Mouse (Mus musculus) CH12.LX (cell line): Measurements from ENCODE around the gene Retreg3. TPM values are rescaled to one million over a fixed set of nuclear protein-coding genes. Genes with fewer than 3 reads are reported as not detected.

ENCODE experiments used
- DNase-seq: peaks from one replicate; pipeline ENCODE4 v3.0.0-alpha.2; 2013; ENCODE audit errors: extremely low read depth
- H3K27ac ChIP-seq: 2 replicates; pipeline ENCODE4 v1.5.1; 2012; ENCODE audit warnings: low read depth, mild to moderate bottlenecking, control low read depth, moderate library complexity; ENCODE audit not compliant: insufficient read depth
- H3K27me3 ChIP-seq: replicated peaks from 2 replicates; pipeline ENCODE3; 2012; ENCODE audit warnings: inconsistent platforms
- H3K36me3 ChIP-seq, 2 experiments: replicated peaks in 1 of 2; 2 replicates each; pipeline versions ENCODE3 to v1.6.1; 2012; ENCODE audit warnings: inconsistent platforms in 1 of 2, low read length in 1 of 2, mild to moderate bottlenecking in 1 of 2, mixed read lengths in 1 of 2, moderate library complexity in 1 of 2; ENCODE audit not compliant: control insufficient read depth in 1 of 2, insufficient read depth in 1 of 2
- H3K4me1 ChIP-seq, 2 experiments: 2 replicates each; pipeline ENCODE4 v1.6.1; 2012; ENCODE audit warnings: inconsistent platforms in 1 of 2, moderate library complexity in 1 of 2; ENCODE audit not compliant: insufficient read depth in 2 of 2, control insufficient read depth in 1 of 2
- H3K4me2 ChIP-seq: 2 replicates; pipeline ENCODE4 v1.6.1; 2012; ENCODE audit warnings: low read depth, mild to moderate bottlenecking, control low read depth; ENCODE audit not compliant: poor library complexity, insufficient read depth, severe bottlenecking
- H3K4me3 ChIP-seq, 3 experiments: fragments of 150-350 bp in 1 of 3; sonication (generic) in 1 of 3; replicated peaks in 1 of 3; 2 replicates each; pipeline versions ENCODE3 to v1.5.1; 2011 to 2012; ENCODE audit warnings: low read depth in 2 of 3, low read length in 2 of 3, mild to moderate bottlenecking in 2 of 3, moderate library complexity in 2 of 3, control low read depth in 1 of 3, improper control_type of control experiment in 1 of 3, inconsistent platforms in 1 of 3, mixed read lengths in 1 of 3; ENCODE audit not compliant: poor library complexity in 1 of 3
- H3K79me2 ChIP-seq: replicated peaks from 2 replicates; pipeline ENCODE4 v1.6.1; 2012; ENCODE audit warnings: mild to moderate bottlenecking, moderate library complexity; ENCODE audit not compliant: control insufficient read depth, poor library complexity, insufficient read depth, severe bottlenecking; ENCODE audit errors: extremely low read depth
- H3K9ac ChIP-seq: 2 replicates; pipeline ENCODE4 v1.6.1; 2012; ENCODE audit warnings: low read depth, mild to moderate bottlenecking, control low read depth, moderate library complexity; ENCODE audit not compliant: insufficient read depth
- H3K9me3 ChIP-seq: replicated peaks from 2 replicates; pipeline ENCODE3; 2012; ENCODE audit warnings: low read length, inconsistent platforms, mixed read lengths
- BHLHE40 ChIP-seq: IDR thresholded peaks from 2 replicates; pipeline ENCODE4 v1.6.1; 2011; ENCODE audit warnings: mild to moderate bottlenecking, low read depth, low read length, improper control_type of control experiment
- CHD1 ChIP-seq: IDR thresholded peaks from 2 replicates; pipeline ENCODE4 v1.6.1; 2012; ENCODE audit warnings: low read depth, low read length, improper control_type of control experiment, inconsistent platforms
- CHD2 ChIP-seq: IDR thresholded peaks from 2 replicates; pipeline ENCODE4 v1.6.1; 2011; ENCODE audit warnings: low read length, improper control_type of control experiment
- CTCF ChIP-seq, 2 experiments: IDR thresholded peaks in 1 of 2; conservative IDR thresholded peaks in 1 of 2; 2 replicates each; pipeline ENCODE4 v1.5.1; 2011 to 2012; ENCODE audit warnings: low read depth in 2 of 2, low read length in 2 of 2, improper control_type of control experiment in 1 of 2, inconsistent platforms in 1 of 2, mild to moderate bottlenecking in 1 of 2, moderate library complexity in 1 of 2
- E2F4 ChIP-seq: IDR thresholded peaks from 2 replicates; pipeline ENCODE4 v1.6.1; 2011; ENCODE audit warnings: low read depth, low read length, improper control_type of control experiment; ENCODE audit not compliant: insufficient replicate concordance
- ELF1 ChIP-seq: IDR thresholded peaks from 2 replicates; pipeline ENCODE4 v1.6.1; 2014; ENCODE audit warnings: low read depth, mild to moderate bottlenecking, inconsistent platforms, low read length, improper control_type of control experiment
- EP300 ChIP-seq: IDR thresholded peaks from 2 replicates; pipeline ENCODE4 v1.6.1; 2011; ENCODE audit warnings: low read length, improper control_type of control experiment
- ETS1 ChIP-seq: conservative IDR thresholded peaks from 2 replicates; pipeline ENCODE4 v1.6.1; 2012; ENCODE audit warnings: low read depth, mild to moderate bottlenecking, inconsistent platforms, low read length, improper control_type of control experiment, moderate library complexity
- GABPA ChIP-seq: IDR thresholded peaks from 2 replicates; pipeline ENCODE4 v1.6.1; 2012; ENCODE audit warnings: low read depth, low read length, improper control_type of control experiment, inconsistent platforms; ENCODE audit not compliant: insufficient replicate concordance
- HCFC1 ChIP-seq: IDR thresholded peaks from 2 replicates; pipeline ENCODE4 v1.6.1; 2012; ENCODE audit warnings: low read depth, mild to moderate bottlenecking, inconsistent platforms, low read length, improper control_type of control experiment
- IRF4 ChIP-seq: IDR thresholded peaks from 2 replicates; pipeline ENCODE4 v1.6.1; 2014; ENCODE audit warnings: low read depth, mild to moderate bottlenecking, inconsistent platforms, low read length, improper control_type of control experiment
- JUN ChIP-seq: IDR thresholded peaks from 2 replicates; pipeline ENCODE4 v1.6.1; 2011; ENCODE audit warnings: low read depth, mild to moderate bottlenecking, low read length, improper control_type of control experiment, moderate library complexity; ENCODE audit not compliant: insufficient read depth
- JUND ChIP-seq: conservative IDR thresholded peaks from 2 replicates; pipeline ENCODE4 v1.6.1; 2011; ENCODE audit warnings: low read depth, low read length, improper control_type of control experiment
- KAT2A ChIP-seq: IDR thresholded peaks from 2 replicates; pipeline ENCODE4 v1.6.1; 2012; ENCODE audit warnings: low read length, improper control_type of control experiment, inconsistent platforms; ENCODE audit not compliant: insufficient replicate concordance
- MAFK ChIP-seq: IDR thresholded peaks from 2 replicates; pipeline ENCODE4 v1.6.1; 2011; ENCODE audit warnings: low read length, improper control_type of control experiment; ENCODE audit not compliant: insufficient replicate concordance
- MAX ChIP-seq: IDR thresholded peaks from 2 replicates; pipeline ENCODE4 v1.6.1; 2011; ENCODE audit warnings: low read length, improper control_type of control experiment
- MAZ ChIP-seq: IDR thresholded peaks from 2 replicates; pipeline ENCODE4 v1.6.1; 2012; ENCODE audit warnings: low read depth, mild to moderate bottlenecking, inconsistent platforms, low read length, improper control_type of control experiment, moderate library complexity
- MEF2A ChIP-seq: IDR thresholded peaks from 2 replicates; pipeline ENCODE4 v1.6.1; 2014; ENCODE audit warnings: low read depth, mild to moderate bottlenecking, inconsistent platforms, low read length, improper control_type of control experiment, borderline replicate concordance
- MXI1 ChIP-seq: IDR thresholded peaks from 2 replicates; pipeline ENCODE4 v1.6.1; 2011; ENCODE audit warnings: mild to moderate bottlenecking, low read depth, low read length, improper control_type of control experiment
- MYC ChIP-seq: IDR thresholded peaks from 2 replicates; pipeline ENCODE4 v1.6.1; 2011; ENCODE audit warnings: low read depth, mild to moderate bottlenecking, improper control_type of control experiment, low read length
- NELFE ChIP-seq: IDR thresholded peaks from 2 replicates; pipeline ENCODE4 v1.6.1; 2011; ENCODE audit warnings: low read depth, low read length, improper control_type of control experiment
- NRF1 ChIP-seq: IDR thresholded peaks from 2 replicates; pipeline ENCODE4 v1.6.1; 2014; ENCODE audit warnings: low read depth, mild to moderate bottlenecking, inconsistent platforms, low read length, improper control_type of control experiment, moderate library complexity
- PAX5 ChIP-seq: IDR thresholded peaks from 2 replicates; pipeline ENCODE4 v1.6.1; 2012; ENCODE audit warnings: low read length, inconsistent platforms, mixed read lengths
- POLR2A ChIP-seq: IDR thresholded peaks from 2 replicates; pipeline ENCODE4 v1.6.1; 2011; ENCODE audit warnings: low read depth, mild to moderate bottlenecking, improper control_type of control experiment, low read length
- POLR2AphosphoS2 ChIP-seq: IDR thresholded peaks from 2 replicates; pipeline ENCODE4 v1.6.1; 2011; ENCODE audit warnings: low read depth, low read length, improper control_type of control experiment
- RAD21 ChIP-seq: IDR thresholded peaks from 2 replicates; pipeline ENCODE4 v1.6.1; 2011; ENCODE audit warnings: low read depth, mild to moderate bottlenecking, low read length, improper control_type of control experiment, moderate library complexity
- RCOR1 ChIP-seq: conservative IDR thresholded peaks from 2 replicates; pipeline ENCODE4 v1.6.1; 2012; ENCODE audit warnings: low read depth, mild to moderate bottlenecking, inconsistent platforms, low read length, improper control_type of control experiment
- SIN3A ChIP-seq: IDR thresholded peaks from 2 replicates; pipeline ENCODE4 v1.6.1; 2012; ENCODE audit warnings: low read length, improper control_type of control experiment, inconsistent platforms
- SMC3 ChIP-seq: IDR thresholded peaks from 2 replicates; pipeline ENCODE4 v1.6.1; 2011; ENCODE audit warnings: low read depth, low read length, improper control_type of control experiment
- TBP ChIP-seq: conservative IDR thresholded peaks from 2 replicates; pipeline ENCODE4 v1.6.1; 2011; ENCODE audit warnings: low read depth, low read length, improper control_type of control experiment
- TCF12 ChIP-seq: IDR thresholded peaks from 2 replicates; pipeline ENCODE4 v1.6.1; 2014; ENCODE audit warnings: low read depth, mild to moderate bottlenecking, inconsistent platforms, low read length, improper control_type of control experiment
- UBTF ChIP-seq: IDR thresholded peaks from 2 replicates; pipeline ENCODE4 v1.6.1; 2012; ENCODE audit warnings: low read depth, mild to moderate bottlenecking, inconsistent platforms, low read length, improper control_type of control experiment, moderate library complexity
- USF1 ChIP-seq: IDR thresholded peaks from 2 replicates; pipeline ENCODE4 v1.6.1; 2014; ENCODE audit warnings: low read depth, mild to moderate bottlenecking, inconsistent platforms, low read length, improper control_type of control experiment
- USF2 ChIP-seq: conservative IDR thresholded peaks from 2 replicates; pipeline ENCODE4 v1.6.1; 2011; ENCODE audit warnings: low read depth, low read length, improper control_type of control experiment
- ZC3H11A ChIP-seq: IDR thresholded peaks from 2 replicates; pipeline ENCODE4 v1.6.1; 2012; ENCODE audit warnings: low read depth, mild to moderate bottlenecking, inconsistent platforms, low read length, improper control_type of control experiment
- ZKSCAN1 ChIP-seq: IDR thresholded peaks from 2 replicates; pipeline ENCODE4 v1.6.1; 2012; ENCODE audit warnings: low read depth, inconsistent platforms, low read length, improper control_type of control experiment, borderline replicate concordance
- ZMIZ1 ChIP-seq: IDR thresholded peaks from 2 replicates; pipeline ENCODE4 v1.6.1; 2012; ENCODE audit warnings: low read depth, mild to moderate bottlenecking, inconsistent platforms, low read length, improper control_type of control experiment
- ZNF384 ChIP-seq: IDR thresholded peaks from 2 replicates; pipeline ENCODE4 v1.6.1; 2012; ENCODE audit warnings: low read depth, low read length, improper control_type of control experiment, inconsistent platforms
- dilution Hi-C: fragments of 300-500 bp; cut with MboI; formaldehyde crosslinking; loops from 2 replicates; pipeline ENCODE4 v1.14.3; 2020; ENCODE audit warnings: low sequenced_read_pairs; ENCODE audit not compliant: extremely low pct_unique_long_range_greater_than_20kb, extremely low pct_ligation_motif_present
- in situ Hi-C: fragments of 300-500 bp; cut with MboI; formaldehyde crosslinking; loops from 3 replicates; pipeline ENCODE4 v1.14.3; 2019; ENCODE audit warnings: low sequenced_read_pairs, low pct_ligation_motif_present, low pct_unique_long_range_greater_than_20kb, mixed read lengths
- polyA plus RNA-seq: library from polyadenylated mRNA; unstranded; fragments of >175 nt; gene quantifications from 2 replicates; pipeline ENCODE4 v1.2.1, GENCODE M21; 2012; ENCODE audit warnings: low read depth; ENCODE audit not compliant: insufficient read length
- total RNA-seq, 2 experiments: library from RNA; depleted of rRNA; stranded (reverse); fragments of 300-350 nt in 1 of 2; fragments of >200 nt in 1 of 2; gene quantifications; 2 replicates each; pipeline ENCODE4 v1.2.3; 2012 to 2014

Gene Retreg3
- total and polyA plus RNA-seq, 3 experiments = 48.2 to 55.9 (median 54.3) TPM

- peak within 1 kb of the TSS; percentile 65 for H3K9ac ChIP-seq
- TF ChIP-seq MEF2A (peak; percentile 79; the same call in 1 of the 2 replicates), KAT2A (peak; percentile 67; the same call in 1 of the 2 replicates), MXI1 (peak; percentile 74; the same call in 1 of the 2 replicates), ZKSCAN1 (peak; percentile 16; the same call in 1 of the 2 replicates), MAX (peak; percentile 89), NELFE (peak; percentile 88), JUN (no peak), ZC3H11A (no peak), NRF1 (peak; percentile 97), CHD1 (no peak), TBP (0 out of 2 replicates have a peak, but pooled peaks have one; percentile 68), RCOR1 (peak; percentile 90; the same call in 1 of the 2 replicates), PAX5 (no peak), ZNF384 (no peak; the same call in 1 of the 2 replicates), EP300 (peak; percentile 67), SMC3 (0 out of 2 replicates have a peak, but pooled peaks have one; percentile 23), POLR2A (peak; percentile 87), USF2 (no peak), ZMIZ1 (peak; percentile 82), BHLHE40 (peak; percentile 94), USF1 (no peak; the same call in 1 of the 2 replicates), CTCF (conservative IDR thresholded peaks at IDR 0.05 in 1 of 2, IDR thresholded peaks at IDR 0.05 in 1 of 2; ENCODE audit: low read depth in 2 of 2, low read length in 2 of 2) (peak in 1 of 2 experiments; percentile 20; a peak in 2 of 4 replicates), ELF1 (peak; percentile 86), TCF12 (peak; percentile 98), ETS1 (peak; percentile 85), CHD2 (peak; percentile 91), MAFK (no peak), POLR2AphosphoS2 (no peak), MAZ (0 out of 2 replicates have a peak, but pooled peaks have one; percentile 44), IRF4 (peak; percentile 76; the same call in 1 of the 2 replicates), JUND (0 out of 2 replicates have a peak, but pooled peaks have one; percentile 22), GABPA (no peak), E2F4 (0 out of 2 replicates have a peak, but pooled peaks have one; percentile 27), MYC (peak; percentile 84; the same call in 1 of the 2 replicates), RAD21 (no peak; the same call in 1 of the 2 replicates), SIN3A (peak; percentile 88), UBTF (peak; percentile 71), HCFC1 (peak; percentile 66)
- H3K27me3 ChIP-seq = no peaks in the 10 kb centered on the region
- no peaks in the 10 kb centered on the region for H3K79me2 ChIP-seq
- H3K4me1 ChIP-seq = peaks cover 9 to 27% of the 10 kb centered on the region in 2 experiments
- H3K4me3 ChIP-seq = peak within 1 kb of the TSS; percentile 45 to 72 (median 62)
- peak within 1 kb of the TSS; percentile 58 for H3K4me2 ChIP-seq
- peak; percentile 94 for DNase-seq
- in situ Hi-C loops (no loop called here), dilution Hi-C loops (no loop called here)
- no peaks in the 10 kb centered on the region for H3K9me3 ChIP-seq
- peaks cover 9 to 28% of the 10 kb centered on the region in 2 experiments for H3K36me3 ChIP-seq
- peak within 1 kb of the TSS; percentile 59 for H3K27ac ChIP-seq
These were observed 36.2 kb upstream of the Retreg3 start, which contains the start of gene Tubg2 for GRCm38 (mm10) chr11:101155728-101156371. Gene Tubg2, plus strand, starts transcription at chr11:101155907.
